8 mouse cellular contexts compared by ENCODE assay signal in genomic region chr11:65161881-65162766, GRCm38 (mm10). TPM values are rescaled to one million over a fixed set of nuclear protein-coding genes. Genes with fewer than 3 reads are reported as not detected.
DNase-seq lines count a peak whose midpoint lies in the region; ATAC-seq lines count a peak whose summit lies in the region.

No protein-coding gene starts in this region.

- peak; percentile 82; the same call in 1 of the 2 replicates for ATAC-seq in embryonic facial prominence, embryonic 12.5 days (ENCODE audit: insufficient number of reproducible peaks, insufficient read depth, low FRiP score, low TSS enrichment)
- ATAC-seq in hindbrain, embryonic 14.5 days (ENCODE audit: low FRiP score), result peak; percentile 88
- peak; percentile 81 for ATAC-seq in midbrain, embryonic 12.5 days (ENCODE audit: low FRiP score, low read depth)

- peaks cover 21% of the 10 kb centered on the region for H3K27me3 ChIP-seq in embryonic facial prominence, embryonic 12.5 days
- no peaks in the 10 kb centered on the region for H3K27me3 ChIP-seq in hindbrain, embryonic 14.5 days (ENCODE audit: control insufficient read depth, insufficient read depth, low read length)
- peaks cover 14% of the 10 kb centered on the region for H3K27me3 ChIP-seq in midbrain, embryonic 12.5 days

- no peaks in the 10 kb centered on the region for H3K36me3 ChIP-seq in embryonic facial prominence, embryonic 12.5 days
- H3K36me3 ChIP-seq in hindbrain, embryonic 14.5 days (replicated peaks; ENCODE audit: control insufficient read depth, insufficient read depth), result no peaks in the 10 kb centered on the region
- no peaks in the 10 kb centered on the region for H3K36me3 ChIP-seq in midbrain, embryonic 12.5 days

- H3K9ac ChIP-seq in embryonic facial prominence, embryonic 12.5 days, result peak overlapping the region; percentile 80
- peak overlapping the region; percentile 87 for H3K9ac ChIP-seq in hindbrain, embryonic 14.5 days
- H3K9ac ChIP-seq in midbrain, embryonic 12.5 days (replicated peaks), result peak overlapping the region; percentile 77

- no peak overlapping the region; the same call in 1 of the 2 replicates for H3K27ac ChIP-seq in embryonic facial prominence, embryonic 12.5 days
- H3K27ac ChIP-seq in hindbrain, embryonic 14.5 days, result peak overlapping the region; percentile 81
- peak overlapping the region; percentile 39 for H3K27ac ChIP-seq in midbrain, embryonic 12.5 days (replicated peaks)

- 1% methylated on average over 49 of the region's 49 CpGs for WGBS in embryonic facial prominence, embryonic 12.5 days
- under 1% methylated on average over 46 of the region's 49 CpGs for WGBS in hindbrain, embryonic 14.5 days
- under 1% methylated on average over 48 of the region's 49 CpGs for WGBS in midbrain, embryonic 12.5 days

- no peaks in the 10 kb centered on the region for H3K9me3 ChIP-seq in embryonic facial prominence, embryonic 12.5 days
- no peaks in the 10 kb centered on the region for H3K9me3 ChIP-seq in hindbrain, embryonic 14.5 days (ENCODE audit: control insufficient read depth, low read length)
- H3K9me3 ChIP-seq in midbrain, embryonic 12.5 days, result 0 out of 2 replicates have a peak, but pooled peaks cover 3% of the 10 kb centered on the region

- H3K4me3 ChIP-seq in embryonic facial prominence, embryonic 12.5 days, result peak overlapping the region; percentile 88
- peak overlapping the region; percentile 85 for H3K4me3 ChIP-seq in hindbrain, embryonic 14.5 days (replicated peaks; ENCODE audit: low read length)
- H3K4me3 ChIP-seq in midbrain, embryonic 12.5 days, result peak overlapping the region; percentile 68

- H3K4me1 ChIP-seq in embryonic facial prominence, embryonic 12.5 days, result peaks cover 6% of the 10 kb centered on the region
- peaks cover 12% of the 10 kb centered on the region for H3K4me1 ChIP-seq in hindbrain, embryonic 14.5 days (replicated peaks; ENCODE audit: control insufficient read depth, insufficient read depth, low read length)
- H3K4me1 ChIP-seq in midbrain, embryonic 12.5 days, result peaks cover 10% of the 10 kb centered on the region

- DNase-seq in thymus, postnatal 4 days, result peak; percentile 13
- no peak for DNase-seq in thymus, adult 18-20 months
- DNase-seq in hindbrain, embryonic 14.5 days (ENCODE audit: low spot score), result no peak
- DNase-seq in left cerebral cortex, postnatal 4 days, result peak; percentile 43
- DNase-seq in adrenal gland, postnatal 4 days (ENCODE audit: low spot score in 2 of 2), result no peak
- DNase-seq in gastrocnemius, postnatal 36 days, result no peak

- H3K4me2 ChIP-seq in embryonic facial prominence, embryonic 12.5 days (replicated peaks), result peak overlapping the region; percentile 96
- peak overlapping the region; percentile 62 for H3K4me2 ChIP-seq in hindbrain, embryonic 14.5 days (replicated peaks)
- H3K4me2 ChIP-seq in midbrain, embryonic 12.5 days (replicated peaks), result peak overlapping the region; percentile 87

- intact Hi-C loops in left cerebral cortex, postnatal 4 days (cut with DNase I), result no loop called here
- intact Hi-C loops in gastrocnemius, postnatal 36 days (cut with DNase I), result no loop called here

RNA-seq across cellular contexts. Expression of gene Arhgap44, which starts 0.6 kb away (rescaled TPM):
- polyA plus RNA-seq in embryonic facial prominence, embryonic 12.5 days (2016; fragmentation: Nextera tagmentation; extraction: Ambion mirVana), result 5.6 and 6.4 TPM in 2 replicates
- 17.7 and 20.7 TPM in 2 replicates for polyA plus RNA-seq in hindbrain, embryonic 14.5 days (2014; fragmentation: Nextera tagmentation; extraction: Ambion mirVana)
- total RNA-seq in left cerebral cortex, postnatal 4 days (2021), result 10 to 100 TPM; 64.0 to 68.3 TPM
- 6.4 and 7.2 TPM in 2 replicates for polyA plus RNA-seq in midbrain, embryonic 12.5 days (2016; fragmentation: Nextera tagmentation; extraction: Ambion mirVana)
- total RNA-seq in adrenal gland, postnatal 4 days (2021), result 10 to 100 TPM in 1 of 2 experiments, 1 to 10 TPM in 1; 9.5 to 11.0 TPM
- 1 to 10 TPM; 6.8 to 9.0 TPM for total RNA-seq in gastrocnemius, postnatal 36 days (2021)

RNA-seq across cellular contexts. Expression of gene 1700086D15Rik, which starts 2.4 kb away (rescaled TPM):
- polyA plus RNA-seq in embryonic facial prominence, embryonic 12.5 days (2016; fragmentation: Nextera tagmentation; extraction: Ambion mirVana), result not detected in 2 replicates
- 0.36 TPM in 1 of 2 replicates, not detected in the other for polyA plus RNA-seq in hindbrain, embryonic 14.5 days (2014; fragmentation: Nextera tagmentation; extraction: Ambion mirVana)
- 1 to 10 TPM; 4.5 to 5.4 TPM for total RNA-seq in left cerebral cortex, postnatal 4 days (2021)
- polyA plus RNA-seq in midbrain, embryonic 12.5 days (2016; fragmentation: Nextera tagmentation; extraction: Ambion mirVana), result 0.27 TPM in 1 of 2 replicates, not detected in the other
- total RNA-seq in adrenal gland, postnatal 4 days (2021), result under 1 TPM; 0.68 to 0.81 TPM
- total RNA-seq in gastrocnemius, postnatal 36 days (2021), result under 1 TPM in 1 of 2 experiments, not detected in 1; 0.25 TPM

Comparison
In these comparisons a context has a peak if more than half of its experiments do, and no peak if none do; other contexts are left out.
1. DNase-seq: peak in thymus, postnatal 4 days (single experiment) and left cerebral cortex, postnatal 4 days (single experiment); none in thymus, adult 18-20 months (0 of 2), hindbrain, embryonic 14.5 days (single experiment), adrenal gland, postnatal 4 days (0 of 2) and gastrocnemius, postnatal 36 days (0 of 2).
2. RNA of gene Arhgap44, which starts 0.6 kb away (total RNA-seq): 64.0 to 68.3 TPM in left cerebral cortex, postnatal 4 days; 9.5 to 11.0 TPM in adrenal gland, postnatal 4 days and 6.8 to 9.0 TPM in gastrocnemius, postnatal 36 days; every median in the first group is over 4 times any median in the second.
3. Peak in every context shown above with its lines, with median percentiles within 50 percentile points of each other: ATAC-seq, H3K4me2 ChIP-seq, H3K4me3 ChIP-seq and H3K9ac ChIP-seq.